ENCODE assay signal across 8 mouse cellular contexts in genomic region chr6:55676141-55676662, GRCm38 (mm10). TPM values are rescaled to one million over a fixed set of nuclear protein-coding genes. Genes with fewer than 3 reads are reported as not detected.
A peak's percentile ranks its signal among the peaks of the same experiment; 100 is the strongest.
DNase-seq lines count a peak whose midpoint lies in the region; ATAC-seq and TF ChIP-seq lines count a peak whose summit lies in the region.
"Had no signal": no experiment of that assay in that cellular context is flagged by ENCODE, and none has a peak within 500 bp of the region (broad histone marks: within the 10 kb centered on the region; RNA-seq: fewer than 3 reads in every experiment).

No protein-coding gene starts in this region.

- peak overlapping the region; percentile 70 for H3K4me2 ChIP-seq in forebrain, embryonic 16.5 days (ENCODE audit: low read length)

- DNase-seq in brain, adult 2 months (ENCODE audit: low read depth, low spot score): peak; percentile 67
- peak; percentile 16 to 38 for DNase-seq in left cerebral cortex, postnatal 36 days (ENCODE audit: low spot score in 2 of 2)
- no peak for DNase-seq in thymus, postnatal 4 days
- DNase-seq in layer of hippocampus, adult 8-10 months (ENCODE audit: low spot score in 2 of 2): no peak
- DNase-seq in embryo, embryonic 11 days: no peak
- DNase-seq: lung, adult 2 months had no signal

- no peak for TF ChIP-seq CTCF in E14TG2a.4 (conservative IDR thresholded peaks at IDR 0.05; ENCODE audit: low read length)

- H3K9me3 ChIP-seq in E14TG2a.4 (ENCODE audit: low read length): no peaks in the 10 kb centered on the region
- H3K9me3 ChIP-seq in forebrain, embryonic 16.5 days (ENCODE audit: control insufficient read depth, low read length): no peaks in the 10 kb centered on the region

- H3K9ac ChIP-seq in forebrain, embryonic 16.5 days (replicated peaks; ENCODE audit: low read depth, low read length): peak overlapping the region; percentile 71

- H3K4me3 ChIP-seq in E14TG2a.4 (replicated peaks; ENCODE audit: low read length): peak overlapping the region; percentile 71
- peak overlapping the region; percentile 44 for H3K4me3 ChIP-seq in forebrain, embryonic 16.5 days (replicated peaks; ENCODE audit: low read length)

- intact Hi-C loops in left cerebral cortex, postnatal 36 days (cut with DNase I): loop anchor here (5.0 kb wide), 2 partner anchors 84 to 129 kb away; no protein-coding TSS in a partner anchor

- peaks cover 3% of the 10 kb centered on the region for H3K4me1 ChIP-seq in E14TG2a.4 (replicated peaks; ENCODE audit: low read depth, low read length)
- peaks cover 20% of the 10 kb centered on the region for H3K4me1 ChIP-seq in forebrain, embryonic 16.5 days (replicated peaks; ENCODE audit: control insufficient read depth, insufficient read depth, low read length)

- peak overlapping the region; percentile 96 for H3K27ac ChIP-seq in forebrain, embryonic 16.5 days (ENCODE audit: low read length)

- ATAC-seq in forebrain, embryonic 16.5 days: no peak; the same call in 1 of the 2 replicates

- no peaks in the 10 kb centered on the region for H3K36me3 ChIP-seq in E14TG2a.4 (ENCODE audit: insufficient read depth, low read length)
- no peaks in the 10 kb centered on the region for H3K36me3 ChIP-seq in forebrain, embryonic 16.5 days (ENCODE audit: control insufficient read depth, insufficient read depth)

- 61% methylated on average over 6 of the region's 6 CpGs for whole genome bisulfite sequencing in forebrain, embryonic 16.5 days

- H3K27me3 ChIP-seq in E14TG2a.4 (ENCODE audit: insufficient read depth, low read length): peaks cover 24% of the 10 kb centered on the region
- H3K27me3 ChIP-seq in forebrain, embryonic 16.5 days (replicated peaks; ENCODE audit: control insufficient read depth, insufficient read depth, low read length): no peaks in the 10 kb centered on the region

RNA-seq across cellular contexts. Expression of gene Neurod6, which starts 4.9 kb away (rescaled TPM):
- polyA plus RNA-seq in forebrain, embryonic 16.5 days (2015; fragmentation: Nextera tagmentation; extraction: Ambion mirVana): 468 and 578 TPM in 2 replicates
- total RNA-seq in left cerebral cortex, postnatal 36 days (2021): 10 to 100 TPM; 47.3 to 55.7 TPM
- 100 to 1,000 TPM; 142 to 179 (median 164) TPM for total RNA-seq in layer of hippocampus, adult 8-10 months (2022)
- polyA plus RNA-seq: lung, adult 2 months had no signal

Comparison
In these comparisons a context has a peak if more than half of its experiments do, and no peak if none do; other contexts are left out.
1. DNase-seq: peak in brain, adult 2 months (single experiment) and left cerebral cortex, postnatal 36 days (2 of 2); none in thymus, postnatal 4 days (single experiment), layer of hippocampus, adult 8-10 months (0 of 2) and embryo, embryonic 11 days (single experiment).